In the genomic region with DNA sequence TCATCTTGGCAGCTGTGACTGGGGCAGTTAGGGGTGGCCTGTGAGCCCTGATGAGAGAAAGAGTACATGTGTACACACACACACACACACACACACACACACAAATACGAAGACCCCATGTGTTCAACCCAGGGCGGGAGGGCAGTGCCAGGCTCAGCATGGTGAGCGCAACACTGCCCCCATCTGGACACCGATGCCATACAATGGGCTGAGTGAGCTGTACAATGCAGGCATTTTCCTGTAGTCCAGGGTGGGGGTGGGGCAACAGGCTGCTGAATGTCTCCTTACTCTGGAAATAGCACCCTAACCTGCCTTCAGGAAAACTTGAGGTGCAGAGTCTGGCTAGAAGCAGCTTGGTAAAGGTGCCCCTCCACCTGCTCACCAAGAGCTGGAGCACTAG, we compare ENCODE assay signal across 8 mouse cellular contexts. TPM values are rescaled to one million over a fixed set of nuclear protein-coding genes. Genes with fewer than 3 reads are reported as not detected.
DNase-seq lines count a peak whose midpoint lies in the region; ATAC-seq and TF ChIP-seq lines count a peak whose summit lies in the region.

No protein-coding gene starts in this region.

- peaks cover 27% of the 10 kb centered on the region for H3K4me1 ChIP-seq in bone marrow macrophage, adult 2 months (ENCODE audit: control insufficient read depth, insufficient read depth, low read length)
- H3K4me1 ChIP-seq in forebrain, embryonic 11.5 days (replicated peaks; ENCODE audit: control insufficient read depth, insufficient read depth, low read length): peaks cover 11% of the 10 kb centered on the region
- H3K4me1 ChIP-seq in lung, adult 2 months (ENCODE audit: control insufficient read depth, insufficient read depth, low read length): peaks cover 27% of the 10 kb centered on the region

- DNase-seq in urinary bladder, adult 2 months (ENCODE audit: low spot score): peak; percentile 26
- no peak for DNase-seq in urinary bladder, postnatal 10 days (ENCODE audit: low spot score)
- DNase-seq in forebrain, embryonic 11.5 days (ENCODE audit: low spot score): peak; percentile 91
- DNase-seq in kidney, postnatal 10 days: peak; percentile 82
- DNase-seq in lung, adult 2 months: peak; percentile 64
- peak; percentile 75 for DNase-seq in right cerebral cortex, adult 2 months (ENCODE audit: low spot score in 2 of 2)

- H3K4me2 ChIP-seq in forebrain, embryonic 11.5 days (ENCODE audit: low read depth, low read length, severe bottlenecking): no peak overlapping the region

- 0 out of 2 replicates have a peak, but pooled peaks have one; percentile 28 for ATAC-seq in forebrain, embryonic 11.5 days (replicated peaks; ENCODE audit: low FRiP score)
- ATAC-seq in inflammation-experienced regulatory T-cells, adult 6 months: no peak

- H3K9me3 ChIP-seq in forebrain, embryonic 11.5 days (ENCODE audit: control insufficient read depth, low read length): no peaks in the 10 kb centered on the region

- peak; percentile 31; the same call in 1 of the 2 replicates for TF ChIP-seq CTCF in bone marrow macrophage, adult 2 months (IDR thresholded peaks at IDR 0.05; ENCODE audit: low read depth, low read length)
- TF ChIP-seq CTCF in lung, adult 2 months (IDR thresholded peaks at IDR 0.05; ENCODE audit: insufficient read depth, low read length): peak; percentile 76

- no peak overlapping the region for H3K4me3 ChIP-seq in bone marrow macrophage, adult 2 months (ENCODE audit: insufficient read depth, low read length)
- no peak overlapping the region for H3K4me3 ChIP-seq in forebrain, embryonic 11.5 days (ENCODE audit: low read depth, low read length)
- H3K4me3 ChIP-seq in lung, adult 2 months (replicated peaks; ENCODE audit: extremely low read depth, low read depth, low read length): no peak overlapping the region

- TF ChIP-seq POLR2A in bone marrow macrophage, adult 2 months (IDR thresholded peaks at IDR 0.05; ENCODE audit: borderline replicate concordance, low read depth, low read length): no peak
- TF ChIP-seq POLR2A in lung, adult 2 months (IDR thresholded peaks at IDR 0.05; ENCODE audit: borderline replicate concordance, extremely low read depth, low read depth, low read length): no peak

- H3K27me3 ChIP-seq in forebrain, embryonic 11.5 days (ENCODE audit: control insufficient read depth, insufficient read depth, low read length): no peaks in the 10 kb centered on the region

- no peak overlapping the region for H3K9ac ChIP-seq in forebrain, embryonic 11.5 days (ENCODE audit: low read length)

- peaks cover 18% of the 10 kb centered on the region for H3K36me3 ChIP-seq in forebrain, embryonic 11.5 days (ENCODE audit: control insufficient read depth, insufficient read depth, low read length)

- H3K27ac ChIP-seq in bone marrow macrophage, adult 2 months (ENCODE audit: insufficient read depth, low read depth, low read length): no peak overlapping the region
- H3K27ac ChIP-seq in forebrain, embryonic 11.5 days (ENCODE audit: low read depth, low read length): no peak overlapping the region

- WGBS in forebrain, embryonic 11.5 days: 15% methylated on average over 4 of the region's 4 CpGs
- 42% methylated on average over 4 of the region's 4 CpGs for WGBS in lung, adult 2 months

RNA-seq across cellular contexts. Expression of a gene that starts 3.6 kb away (rescaled TPM):
- 26.5 and 28.2 TPM in 2 replicates for polyA plus RNA-seq in urinary bladder, adult 2 months (2012; rRNA removed)
- polyA plus RNA-seq in bone marrow macrophage, adult 2 months (2012; ENCODE audit: insufficient read depth, insufficient read length, missing spikeins): 17.1 and 17.5 TPM in 2 replicates
- 147 and 153 TPM in 2 replicates for polyA plus RNA-seq in forebrain, embryonic 11.5 days (2014; fragmentation: Nextera tagmentation; extraction: Ambion mirVana)
- polyA plus RNA-seq in lung, adult 2 months (2012; rRNA removed): 61.6 and 68.2 TPM in 2 replicates
- polyA plus RNA-seq in inflammation-experienced regulatory T-cells, adult 6 months (2017; shearing (Covaris generic)): 10 to 100 TPM in 1 of 3 experiments, 1 to 10 TPM in 2; 6.6 to 10.3 (median 9.9) TPM

RNA-seq across cellular contexts. Expression of a gene that starts 23.9 kb away (rescaled TPM):
- 175 and 179 TPM in 2 replicates for polyA plus RNA-seq in urinary bladder, adult 2 months (2012; rRNA removed)
- 144 and 146 TPM in 2 replicates for polyA plus RNA-seq in bone marrow macrophage, adult 2 months (2012; ENCODE audit: insufficient read depth, insufficient read length, missing spikeins)
- polyA plus RNA-seq in forebrain, embryonic 11.5 days (2014; fragmentation: Nextera tagmentation; extraction: Ambion mirVana): 74.8 and 81.4 TPM in 2 replicates
- 236 and 264 TPM in 2 replicates for polyA plus RNA-seq in lung, adult 2 months (2012; rRNA removed)
- 10 to 100 TPM; 77.5 to 90.2 (median 77.9) TPM for polyA plus RNA-seq in inflammation-experienced regulatory T-cells, adult 6 months (2017; shearing (Covaris generic))

RNA-seq across cellular contexts. Expression of a gene that starts 25.1 kb away (rescaled TPM):
- polyA plus RNA-seq in urinary bladder, adult 2 months (2012; rRNA removed): 15.9 and 18.0 TPM in 2 replicates
- 6.1 and 9.3 TPM in 2 replicates for polyA plus RNA-seq in bone marrow macrophage, adult 2 months (2012; ENCODE audit: insufficient read depth, insufficient read length, missing spikeins)
- 14.2 and 17.8 TPM in 2 replicates for polyA plus RNA-seq in forebrain, embryonic 11.5 days (2014; fragmentation: Nextera tagmentation; extraction: Ambion mirVana)
- polyA plus RNA-seq in lung, adult 2 months (2012; rRNA removed): 22.3 and 25.4 TPM in 2 replicates
- 10 to 100 TPM in 2 of 3 experiments, 1 to 10 TPM in 1; 8.7 to 11.4 (median 10.3) TPM for polyA plus RNA-seq in inflammation-experienced regulatory T-cells, adult 6 months (2017; shearing (Covaris generic))
